Comparison of ENCODE assay signal across 8 mouse cellular contexts in the genomic region with DNA sequence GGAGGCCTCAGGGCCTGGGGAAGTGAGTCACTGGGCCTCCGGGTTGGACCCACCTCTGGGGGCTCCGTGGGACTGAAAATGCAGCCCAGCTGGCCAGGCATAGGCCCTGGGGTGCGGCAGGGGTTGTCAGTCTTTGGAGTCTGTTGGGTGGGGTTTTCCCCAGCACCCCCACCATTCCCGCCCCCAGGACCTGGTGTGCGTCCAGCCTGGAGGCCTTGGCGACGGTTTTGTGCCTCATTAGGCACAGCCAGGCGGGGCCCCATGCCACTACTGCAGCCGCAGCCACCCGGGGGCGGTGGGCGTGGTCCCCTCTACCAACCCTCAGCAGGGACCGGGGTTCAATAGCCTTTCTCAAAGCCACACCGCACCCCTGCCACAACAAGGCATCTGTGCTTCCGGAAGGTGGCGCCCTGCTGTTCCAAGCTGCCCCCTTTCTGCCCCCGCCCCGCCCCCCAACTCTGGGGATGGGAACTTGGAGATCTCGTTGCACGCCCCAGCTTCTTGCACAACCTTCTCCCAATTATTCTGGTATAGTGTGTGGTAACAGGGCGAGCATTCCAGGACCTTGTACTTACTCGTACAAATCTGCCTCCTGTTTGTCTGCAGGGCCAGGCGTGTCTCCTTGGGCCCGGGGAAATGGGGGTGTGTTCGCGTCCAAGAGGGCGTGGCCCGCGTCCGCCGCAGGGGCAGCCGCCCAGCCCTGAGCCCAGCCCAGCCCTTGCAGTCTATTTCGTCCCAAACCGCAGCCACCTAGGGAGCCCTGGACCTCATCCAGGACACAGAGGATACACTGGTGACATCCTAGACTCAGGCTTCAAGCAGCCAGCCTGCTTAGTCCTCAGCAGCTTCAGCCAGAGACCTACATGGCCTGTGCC. TPM values are rescaled to one million over a fixed set of nuclear protein-coding genes. Genes with fewer than 3 reads are reported as not detected.
DNase-seq lines count a peak whose midpoint lies in the region; ATAC-seq and TF ChIP-seq lines count a peak whose summit lies in the region.

No protein-coding gene starts in this region.

- no peaks in the 10 kb centered on the region for H3K9me3 ChIP-seq in E14TG2a.4 (ENCODE audit: low read length)
- H3K9me3 ChIP-seq in forebrain, embryonic 16.5 days (ENCODE audit: control insufficient read depth, low read length): no peaks in the 10 kb centered on the region
- no peaks in the 10 kb centered on the region for H3K9me3 ChIP-seq in lung, postnatal 0 days (ENCODE audit: low read length)

- ATAC-seq in forebrain, embryonic 16.5 days: peak; percentile 85
- ATAC-seq in hematopoietic stem cell, adult 5-6 weeks (replicated peaks in 1 of 2; ENCODE audit: insufficient read depth in 1 of 2, low FRiP score in 2 of 2, low TSS enrichment in 1 of 2, low read depth in 1 of 2, poor library complexity in 2 of 2, severe bottlenecking in 2 of 2): peak; percentile 86 to 95
- peak; percentile 94 for ATAC-seq in lung, postnatal 0 days

- peak overlapping the region; percentile 69 for H3K4me2 ChIP-seq in forebrain, embryonic 16.5 days (ENCODE audit: low read length)
- peak overlapping the region; percentile 63 for H3K4me2 ChIP-seq in lung, postnatal 0 days (replicated peaks; ENCODE audit: low read depth, low read length)

- peak overlapping the region; percentile 47 for H3K9ac ChIP-seq in forebrain, embryonic 16.5 days (replicated peaks; ENCODE audit: low read depth, low read length)
- H3K9ac ChIP-seq in lung, postnatal 0 days (replicated peaks; ENCODE audit: low read depth): 0 out of 2 replicates have a peak overlapping the region, but pooled peaks have one; percentile 19

- peaks cover 63% of the 10 kb centered on the region for H3K4me1 ChIP-seq in E14TG2a.4 (replicated peaks; ENCODE audit: low read depth, low read length)
- H3K4me1 ChIP-seq in forebrain, embryonic 16.5 days (replicated peaks; ENCODE audit: control insufficient read depth, insufficient read depth, low read length): peaks cover 14% of the 10 kb centered on the region
- peaks cover 7% of the 10 kb centered on the region for H3K4me1 ChIP-seq in lung, postnatal 0 days (ENCODE audit: insufficient read depth, low read depth, low read length)

- DNase-seq in adrenal gland, postnatal 10 days: peak; percentile 81
- DNase-seq in layer of hippocampus, adult 2 months (ENCODE audit: low spot score in 2 of 2): peak in 1 of 2 experiments; percentile 38
- DNase-seq in lung, postnatal 0 days (ENCODE audit: low spot score): peak; percentile 95
- DNase-seq in ovary, postnatal 10 days (ENCODE audit: low spot score): peak; percentile 58
- peak; percentile 81 to 89 for DNase-seq in urinary bladder, postnatal 36 days (ENCODE audit: low spot score in 2 of 2)

- no peaks in the 10 kb centered on the region for H3K27me3 ChIP-seq in E14TG2a.4 (ENCODE audit: insufficient read depth, low read length)
- H3K27me3 ChIP-seq in forebrain, embryonic 16.5 days (replicated peaks; ENCODE audit: control insufficient read depth, insufficient read depth, low read length): no peaks in the 10 kb centered on the region
- no peaks in the 10 kb centered on the region for H3K27me3 ChIP-seq in lung, postnatal 0 days (replicated peaks; ENCODE audit: insufficient read depth, low read length)

- no peaks in the 10 kb centered on the region for H3K36me3 ChIP-seq in E14TG2a.4 (ENCODE audit: insufficient read depth, low read length)
- H3K36me3 ChIP-seq in forebrain, embryonic 16.5 days (ENCODE audit: control insufficient read depth, insufficient read depth): no peaks in the 10 kb centered on the region
- H3K36me3 ChIP-seq in lung, postnatal 0 days (ENCODE audit: insufficient read depth, low read length): no peaks in the 10 kb centered on the region

- 1% methylated on average over 34 of the region's 34 CpGs for WGBS in forebrain, embryonic 16.5 days
- 2% methylated on average over 33 of the region's 34 CpGs for WGBS in lung, postnatal 0 days

- no peak for TF ChIP-seq CTCF in E14TG2a.4 (conservative IDR thresholded peaks at IDR 0.05; ENCODE audit: low read length)
- peak; percentile 66 for TF ChIP-seq CTCF in layer of hippocampus, adult 2 months (conservative IDR thresholded peaks at IDR 0.05)
- peak; percentile 59 for TF ChIP-seq CTCF in lung, postnatal 0 days (IDR thresholded peaks at IDR 0.05)

- peak overlapping the region; percentile 46; the same call in 1 of the 2 replicates for H3K27ac ChIP-seq in forebrain, embryonic 16.5 days (ENCODE audit: low read length)
- peak overlapping the region; percentile 72 for H3K27ac ChIP-seq in layer of hippocampus, adult 2 months
- peak overlapping the region; percentile 76 for H3K27ac ChIP-seq in lung, postnatal 0 days (ENCODE audit: low read length)

- TF ChIP-seq EP300 in lung, postnatal 0 days (IDR thresholded peaks at IDR 0.05): peak; percentile 0; the same call in 1 of the 2 replicates

- peak overlapping the region; percentile 76 for H3K4me3 ChIP-seq in E14TG2a.4 (replicated peaks; ENCODE audit: low read length)
- H3K4me3 ChIP-seq in forebrain, embryonic 16.5 days (replicated peaks; ENCODE audit: low read length): peak overlapping the region; percentile 30
- peak overlapping the region; percentile 44 for H3K4me3 ChIP-seq in layer of hippocampus, adult 2 months
- peak overlapping the region; percentile 29 for H3K4me3 ChIP-seq in lung, postnatal 0 days (ENCODE audit: low read depth, low read length)

RNA-seq across cellular contexts. Expression of gene Kctd15, which starts 26.1 kb away (rescaled TPM):
- total RNA-seq in adrenal gland, postnatal 10 days (2021): 10 to 100 TPM; 15.4 to 17.4 TPM
- polyA plus RNA-seq in forebrain, embryonic 16.5 days (2015; fragmentation: Nextera tagmentation; extraction: Ambion mirVana): 25.2 and 28.1 TPM in 2 replicates
- 1.3 TPM in 1 of 2 replicates, not detected in the other for total RNA-seq in hematopoietic stem cell, adult 5-6 weeks (2017)
- total RNA-seq in layer of hippocampus, adult 2 months (2021): 10 to 100 TPM; 11.2 to 11.5 TPM
- polyA plus RNA-seq in lung, postnatal 0 days (2015; fragmentation: Nextera tagmentation; extraction: Ambion mirVana): 5.9 and 7.4 TPM in 2 replicates
